Comparison of ENCODE assay signal across 8 mouse cellular contexts in the genomic region with DNA sequence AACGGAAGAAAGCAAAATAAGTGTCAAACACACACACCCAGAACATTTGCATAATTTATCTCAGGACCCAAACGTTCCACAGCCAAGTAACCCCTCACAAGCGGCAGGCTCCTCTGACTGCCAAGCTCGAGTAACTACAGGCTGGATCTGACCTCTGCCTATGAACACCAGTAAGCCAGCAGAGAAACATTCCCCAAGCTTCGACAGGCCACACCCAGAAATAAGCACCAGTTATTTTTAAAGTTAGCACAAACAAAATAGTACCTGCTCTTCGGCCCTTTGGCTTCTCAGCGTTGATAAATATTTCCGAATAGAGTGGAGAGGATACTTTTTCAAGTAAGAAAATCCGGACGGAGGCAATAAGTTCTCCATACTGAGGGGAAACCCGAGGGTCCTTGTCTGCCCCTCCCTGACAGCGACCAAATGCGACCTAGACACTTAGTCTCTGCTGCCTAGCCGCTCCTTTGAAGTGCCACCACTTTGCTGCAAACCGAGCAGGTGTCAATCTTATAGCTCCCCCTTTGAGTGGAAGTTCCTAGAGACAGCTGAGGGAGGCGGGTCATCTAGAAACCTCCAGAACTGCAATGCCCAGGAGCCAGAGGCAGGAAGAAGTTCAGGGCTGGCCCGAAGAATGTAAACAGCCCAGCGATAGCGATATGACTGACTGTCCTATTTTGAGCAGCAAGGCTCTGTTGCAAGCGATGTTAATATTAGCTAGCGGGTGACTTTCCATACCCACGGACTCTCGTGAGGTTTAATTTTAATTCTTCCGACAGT. TPM values are rescaled to one million over a fixed set of nuclear protein-coding genes. Genes with fewer than 3 reads are reported as not detected.
DNase-seq lines count a peak whose midpoint lies in the region; ATAC-seq and TF ChIP-seq lines count a peak whose summit lies in the region.

No protein-coding gene starts in this region.

- H3K27ac ChIP-seq in gastrocnemius, adult 2 months: peak overlapping the region; percentile 95
- no peak overlapping the region for H3K27ac ChIP-seq in brown adipose tissue, adult 24 weeks (replicated peaks; ENCODE audit: low read depth, low read length)
- H3K27ac ChIP-seq in liver, embryonic 16.5 days (ENCODE audit: low read length): peak overlapping the region; percentile 86
- no peak overlapping the region for H3K27ac ChIP-seq in stomach, embryonic 14.5 days (ENCODE audit: low read length)

- peak overlapping the region; percentile 76 for H3K4me3 ChIP-seq in gastrocnemius, adult 2 months
- H3K4me3 ChIP-seq in brown adipose tissue, adult 24 weeks (ENCODE audit: insufficient read depth, low read depth, low read length): peak overlapping the region; percentile 58
- peak overlapping the region; percentile 58 for H3K4me3 ChIP-seq in liver, embryonic 16.5 days (ENCODE audit: low read depth, low read length)
- peak overlapping the region; percentile 7; the same call in 1 of the 2 replicates for H3K4me3 ChIP-seq in stomach, embryonic 14.5 days (ENCODE audit: low read depth, low read length)

- H3K9ac ChIP-seq in liver, embryonic 16.5 days (ENCODE audit: low read depth, low read length): peak overlapping the region; percentile 62
- H3K9ac ChIP-seq in stomach, embryonic 14.5 days (replicated peaks; ENCODE audit: low read depth, low read length): no peak overlapping the region

- no peaks in the 10 kb centered on the region for H3K9me3 ChIP-seq in liver, embryonic 16.5 days (replicated peaks; ENCODE audit: control insufficient read depth, low read length)
- no peaks in the 10 kb centered on the region for H3K9me3 ChIP-seq in stomach, embryonic 14.5 days (ENCODE audit: control insufficient read depth, low read depth, low read length)

- ATAC-seq in liver, embryonic 16.5 days (ENCODE audit: low read depth): peak; percentile 81
- no peak for ATAC-seq in stomach, embryonic 14.5 days (ENCODE audit: insufficient number of reproducible peaks, insufficient read depth, low FRiP score, low read depth)

- intact Hi-C loops in gastrocnemius, adult 2 months (cut with DNase I): no loop called here
- intact Hi-C loops in heart, postnatal 14 days (cut with DNase I): loop anchor here (10.0 kb wide), 1 partner anchor 94 kb away; no protein-coding TSS in a partner anchor
- intact Hi-C loops in left cerebral cortex, postnatal 10 days (cut with DNase I): no loop called here

- no peaks in the 10 kb centered on the region for H3K36me3 ChIP-seq in liver, embryonic 16.5 days (ENCODE audit: control insufficient read depth, insufficient read depth)
- H3K36me3 ChIP-seq in stomach, embryonic 14.5 days (ENCODE audit: control insufficient read depth, insufficient read depth, low read length): no peaks in the 10 kb centered on the region

- 0 out of 2 replicates have a peak, but pooled peaks cover 3% of the 10 kb centered on the region for H3K4me1 ChIP-seq in brown adipose tissue, adult 24 weeks (ENCODE audit: control insufficient read depth, insufficient read depth, insufficient read length, low read length)
- peaks cover 26% of the 10 kb centered on the region for H3K4me1 ChIP-seq in liver, embryonic 16.5 days (ENCODE audit: control insufficient read depth, low read depth, low read length)
- H3K4me1 ChIP-seq in stomach, embryonic 14.5 days (ENCODE audit: control insufficient read depth, insufficient read depth, low read length): 0 out of 2 replicates have a peak, but pooled peaks cover 6% of the 10 kb centered on the region

- no peak for TF ChIP-seq CTCF in gastrocnemius, adult 2 months (IDR thresholded peaks at IDR 0.05)

- WGBS in liver, embryonic 16.5 days (ENCODE audit: insufficient replicate concordance): 9% methylated on average over 24 of the region's 24 CpGs
- WGBS in stomach, embryonic 14.5 days: 23% methylated on average over 24 of the region's 24 CpGs

- peak overlapping the region; percentile 73 for H3K4me2 ChIP-seq in liver, embryonic 16.5 days (ENCODE audit: low read depth, low read length)
- H3K4me2 ChIP-seq in stomach, embryonic 14.5 days (replicated peaks; ENCODE audit: low read depth, low read length): peak overlapping the region; percentile 35

- no peaks in the 10 kb centered on the region for H3K27me3 ChIP-seq in liver, embryonic 16.5 days (ENCODE audit: control insufficient read depth, insufficient read depth, low read depth, low read length)
- H3K27me3 ChIP-seq in stomach, embryonic 14.5 days (ENCODE audit: control insufficient read depth, insufficient read depth, low read length): no peaks in the 10 kb centered on the region

- peak; percentile 78 for DNase-seq in gastrocnemius, adult 2 months
- DNase-seq in gastrocnemius, postnatal 10 days: no peak
- DNase-seq in heart, postnatal 14 days: peak; percentile 33 to 46
- no peak for DNase-seq in right cerebral cortex, postnatal 14 days
- no peak for DNase-seq in left cerebral cortex, postnatal 10 days (ENCODE audit: extremely low spot score in 1 of 2, low spot score in 2 of 2)

RNA-seq across cellular contexts. Expression of a gene that starts 6.2 kb away (rescaled TPM):
- 10 to 100 TPM; 39.3 to 41.2 TPM for total RNA-seq in gastrocnemius, adult 2 months (2021)
- total RNA-seq in gastrocnemius, postnatal 10 days (2021): 10 to 100 TPM; 35.7 to 47.4 TPM
- 20.1 and 33.0 TPM in 2 replicates for polyA plus RNA-seq in brown adipose tissue, adult 24 weeks (2012; ENCODE audit: insufficient read depth, insufficient read length, missing spikeins)
- total RNA-seq in heart, postnatal 14 days (2021): 10 to 100 TPM; 54.6 to 61.7 TPM
- polyA plus RNA-seq in liver, embryonic 16.5 days (2015; fragmentation: Nextera tagmentation; extraction: Ambion mirVana): 21.1 and 21.4 TPM in 2 replicates
- polyA plus RNA-seq in stomach, embryonic 14.5 days (2014; fragmentation: Nextera tagmentation; extraction: Ambion mirVana): 62.5 and 72.5 TPM in 2 replicates
- 100 to 1,000 TPM; 265 to 279 TPM for total RNA-seq in left cerebral cortex, postnatal 10 days (2021)

Comparison
In these comparisons a context has a peak if more than half of its experiments do, and no peak if none do; other contexts are left out.
1. DNase-seq: peak in gastrocnemius, adult 2 months (single experiment) and heart, postnatal 14 days (2 of 2); none in gastrocnemius, postnatal 10 days (single experiment), right cerebral cortex, postnatal 14 days (single experiment) and left cerebral cortex, postnatal 10 days (0 of 2).
2. H3K27ac ChIP-seq: peak in gastrocnemius, adult 2 months (single experiment) and liver, embryonic 16.5 days (single experiment); none in brown adipose tissue, adult 24 weeks (single experiment) and stomach, embryonic 14.5 days (single experiment).
3. H3K4me3 ChIP-seq: peak in every context shown above with its lines; median percentile 76 in gastrocnemius, adult 2 months; 58 in brown adipose tissue, adult 24 weeks; 58 in liver, embryonic 16.5 days; 7 in stomach, embryonic 14.5 days.
4. RNA of a gene that starts 6.2 kb away (total RNA-seq): 265 to 279 TPM in left cerebral cortex, postnatal 10 days; 54.6 to 61.7 TPM in heart, postnatal 14 days, 35.7 to 47.4 TPM in gastrocnemius, postnatal 10 days and 39.3 to 41.2 TPM in gastrocnemius, adult 2 months; every median in the first group is over 4 times any median in the second.